ENCODE assay signal across 9 mouse cellular contexts in the genomic region with DNA sequence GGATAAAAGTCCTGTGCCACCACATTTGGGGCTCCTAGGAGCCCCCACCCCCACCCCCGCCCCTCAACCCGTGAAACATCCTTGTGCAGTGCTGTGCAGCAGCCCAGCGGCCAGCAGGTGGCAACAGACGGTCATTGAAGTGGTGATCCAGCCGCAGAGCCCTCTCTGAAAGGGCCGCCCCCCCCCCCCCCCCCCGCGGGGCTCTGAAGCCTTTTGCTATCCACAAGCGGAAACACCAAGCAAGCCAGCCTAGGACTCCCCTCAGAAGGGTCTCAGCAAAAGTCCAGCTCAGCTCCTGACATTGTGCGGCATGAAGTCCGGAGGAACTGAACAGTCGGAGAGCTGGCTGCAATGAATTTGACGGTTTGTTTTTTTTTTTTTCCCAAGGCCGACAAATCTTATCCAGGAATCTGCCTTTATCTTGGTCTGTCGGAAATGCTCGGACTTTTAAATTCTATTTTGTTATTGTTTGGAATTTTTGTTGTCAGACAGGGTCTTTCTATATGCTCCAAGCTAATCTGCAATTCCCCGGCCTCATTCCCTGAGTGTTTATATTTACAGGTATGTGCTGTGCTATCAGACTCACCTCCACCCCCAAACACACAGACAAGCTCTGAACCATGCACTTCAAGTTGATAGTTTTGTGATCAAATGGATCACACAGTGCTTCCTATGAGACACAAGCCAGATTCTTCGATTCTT. TPM values are rescaled to one million over a fixed set of nuclear protein-coding genes. Genes with fewer than 3 reads are reported as not detected.
DNase-seq lines count a peak whose midpoint lies in the region; ATAC-seq and TF ChIP-seq lines count a peak whose summit lies in the region.
"Had no signal": no experiment of that assay in that cellular context is flagged by ENCODE, and none has a peak within 500 bp of the region (broad histone marks: within the 10 kb centered on the region; RNA-seq: fewer than 3 reads in every experiment).

No protein-coding gene starts in this region.

- no peak for TF ChIP-seq POLR2A in cerebellum, adult 2 months (IDR thresholded peaks at IDR 0.05; ENCODE audit: borderline replicate concordance, insufficient read depth, low read length)

- DNase-seq in Patski (ENCODE audit: low read depth, low spot score), result peak; percentile 25
- peak; percentile 59 to 62 for DNase-seq in cerebellum, adult 2 months
- DNase-seq in forelimb bud, embryonic 11.5 days (ENCODE audit: low read depth, low spot score), result peak; percentile 78
- DNase-seq in hindbrain, embryonic 11.5 days (ENCODE audit: low spot score), result peak; percentile 87
- peak; percentile 75 to 89 for DNase-seq in left cerebral cortex, postnatal 10 days (ENCODE audit: extremely low spot score in 1 of 2, low spot score in 2 of 2)
- peak; percentile 89 to 90 for DNase-seq in right cerebral cortex, postnatal 10 days (ENCODE audit: low spot score in 2 of 2)
- no peak for DNase-seq in c-Kit-positive CD71-positive TER-119-positive erythroid progenitor cells, embryonic 14.5 days (ENCODE audit: low spot score)

- no peaks in the 10 kb centered on the region for H3K9me3 ChIP-seq in hindbrain, embryonic 11.5 days (ENCODE audit: control insufficient read depth, low read length)
- no peaks in the 10 kb centered on the region for H3K9me3 ChIP-seq in megakaryocyte, embryonic 14.5 days

- in situ Hi-C loops in Patski (cut with MboI; ENCODE audit: low pct_unique_long_range_greater_than_20kb), result loop anchor here (5.0 kb wide), 1 partner anchor 163 kb away; no protein-coding TSS in a partner anchor

- POLR2A ChIA-PET in Patski (lab: Charles Lee), result interaction anchor here (1.2 kb wide), 1 partner anchor 171 kb away, joined by 6 read pairs; no protein-coding TSS in a partner anchor

- peak overlapping the region; percentile 66 for H3K4me3 ChIP-seq in cerebellum, adult 2 months (replicated peaks; ENCODE audit: insufficient read depth, low read depth, low read length)
- H3K4me3 ChIP-seq in hindbrain, embryonic 11.5 days (ENCODE audit: low read depth, low read length), result peak overlapping the region; percentile 34
- peak overlapping the region; percentile 90 for H3K4me3 ChIP-seq in megakaryocyte, embryonic 14.5 days (replicated peaks)

- H3K4me1 ChIP-seq in cerebellum, adult 2 months (ENCODE audit: control insufficient read depth, insufficient read depth, low read length), result no peaks in the 10 kb centered on the region
- no peaks in the 10 kb centered on the region for H3K4me1 ChIP-seq in hindbrain, embryonic 11.5 days (replicated peaks; ENCODE audit: control insufficient read depth, insufficient read depth, low read length)
- peaks cover 44% of the 10 kb centered on the region for H3K4me1 ChIP-seq in megakaryocyte, embryonic 14.5 days

- peak overlapping the region; percentile 10; the same call in 1 of the 2 replicates for H3K27ac ChIP-seq in cerebellum, adult 2 months (ENCODE audit: insufficient read depth, low read length)
- no peak overlapping the region for H3K27ac ChIP-seq in hindbrain, embryonic 11.5 days (ENCODE audit: low read depth, low read length)
- H3K27ac ChIP-seq: macrophage had no signal

- peak overlapping the region; percentile 63 for H3K4me2 ChIP-seq in hindbrain, embryonic 11.5 days (replicated peaks; ENCODE audit: low read depth, low read length)

- 3% methylated on average over 18 of the region's 18 CpGs for WGBS in cerebellum, adult 2 months
- WGBS in hindbrain, embryonic 11.5 days, result 4% methylated on average over 16 of the region's 18 CpGs

- peak; percentile 74 for TF ChIP-seq CTCF in Patski (IDR thresholded peaks at IDR 0.05)
- TF ChIP-seq CTCF in cerebellum, adult 2 months (IDR thresholded peaks at IDR 0.05; ENCODE audit: borderline replicate concordance, insufficient read depth, low read depth, low read length), result peak; percentile 39; the same call in 1 of the 2 replicates

- no peaks in the 10 kb centered on the region for H3K27me3 ChIP-seq in Patski
- no peaks in the 10 kb centered on the region for H3K27me3 ChIP-seq in cerebellum, adult 2 months (ENCODE audit: control insufficient read depth, insufficient read depth, low read length)
- H3K27me3 ChIP-seq in hindbrain, embryonic 11.5 days (ENCODE audit: control insufficient read depth, insufficient read depth, low read length), result no peaks in the 10 kb centered on the region
- H3K27me3 ChIP-seq in megakaryocyte, embryonic 14.5 days (replicated peaks), result peaks cover 22% of the 10 kb centered on the region

- H3K36me3 ChIP-seq in hindbrain, embryonic 11.5 days (ENCODE audit: control insufficient read depth, insufficient read depth, low read length), result no peaks in the 10 kb centered on the region
- no peaks in the 10 kb centered on the region for H3K36me3 ChIP-seq in megakaryocyte, embryonic 14.5 days (replicated peaks; ENCODE audit: low read length)

- H3K9ac ChIP-seq in hindbrain, embryonic 11.5 days (ENCODE audit: low read depth, low read length), result peak overlapping the region; percentile 27; the same call in 1 of the 2 replicates

- intact Hi-C loops in left cerebral cortex, postnatal 10 days (cut with DNase I), result loop anchor here (2.0 to 10.0 kb wide), 3 partner anchors 74 to 190 kb away; a partner anchor contains a TSS

- ATAC-seq in Patski, result peak; percentile 49
- ATAC-seq in hindbrain, embryonic 11.5 days (ENCODE audit: low FRiP score), result peak; percentile 76; the same call in 1 of the 2 replicates

- CTCF ChIA-PET in Patski (lab: Charles Lee), result interaction anchor here (0.8 to 2.2 kb wide), 16 partner anchors 9 to 178 kb away, joined by 3 to 22 read pairs (median 4); no protein-coding TSS in a partner anchor

RNA-seq across cellular contexts. Expression of a gene that starts 4.7 kb away (rescaled TPM):
- 0.05 TPM for polyA plus RNA-seq in Patski (2021)
- polyA plus RNA-seq in cerebellum, adult 2 months (2012; rRNA removed), result 0.03 and 0.08 TPM in 2 replicates
- polyA plus RNA-seq in hindbrain, embryonic 11.5 days (2014; fragmentation: Nextera tagmentation; extraction: Ambion mirVana), result 0.51 and 0.98 TPM in 2 replicates
- under 1 TPM; 0.14 to 0.24 TPM for total RNA-seq in left cerebral cortex, postnatal 10 days (2021)
- not detected in 2 replicates for polyA plus RNA-seq in megakaryocyte, embryonic 14.5 days (2012; ENCODE audit: insufficient read depth, low replicate concordance)
- polyA plus RNA-seq: macrophage had no signal

RNA-seq across cellular contexts. Expression of a gene that starts 55.3 kb away (rescaled TPM):
- 20.2 TPM for polyA plus RNA-seq in Patski (2021)
- polyA plus RNA-seq in cerebellum, adult 2 months (2012; rRNA removed), result 6.1 and 7.2 TPM in 2 replicates
- 9.2 and 9.7 TPM in 2 replicates for polyA plus RNA-seq in hindbrain, embryonic 11.5 days (2014; fragmentation: Nextera tagmentation; extraction: Ambion mirVana)
- total RNA-seq in left cerebral cortex, postnatal 10 days (2021), result 1 to 10 TPM; 7.5 to 7.9 TPM
- polyA plus RNA-seq in megakaryocyte, embryonic 14.5 days (2012; ENCODE audit: insufficient read depth, low replicate concordance), result 310 and 704 TPM in 2 replicates

Comparison
In these comparisons a context has a peak if more than half of its experiments do, and no peak if none do; other contexts are left out.
1. H3K4me3 ChIP-seq: peak in every context shown above with its lines; median percentile 90 in megakaryocyte, embryonic 14.5 days; 66 in cerebellum, adult 2 months; 34 in hindbrain, embryonic 11.5 days.
2. RNA of a gene that starts 55.3 kb away (polyA plus RNA-seq): 310 to 704 TPM in megakaryocyte, embryonic 14.5 days; 20.2 TPM in Patski (single experiment), 9.2 to 9.7 TPM in hindbrain, embryonic 11.5 days and 6.1 to 7.2 TPM in cerebellum, adult 2 months; every median in the first group is over 10 times any median in the second.